Mouse (Mus musculus) kidney, adult 2 months (tissue): ENCODE data around the gene Il11ra1.
"Not testable (repeated sequence)": the region's sequence is repeated elsewhere in the genome, so short reads cannot be mapped to it uniquely, and the experiment has no call there.

Experiments used
- CTCF ChIP-seq: fragments of 200-500 bp; conservative IDR thresholded peaks from 2 replicates; pipeline ENCODE4 v1.5.1; 2011; ENCODE audit warnings: low read depth, mild to moderate bottlenecking, control low read depth, low read length, moderate library complexity, mixed read lengths; ENCODE audit not compliant: insufficient read depth, insufficient read length
- POLR2A ChIP-seq: fragments of 200-500 bp; IDR thresholded peaks from one replicate; pipeline ENCODE4 v1.6.1; 2011; ENCODE audit warnings: low read depth, low read length, control low read depth

DNA sequence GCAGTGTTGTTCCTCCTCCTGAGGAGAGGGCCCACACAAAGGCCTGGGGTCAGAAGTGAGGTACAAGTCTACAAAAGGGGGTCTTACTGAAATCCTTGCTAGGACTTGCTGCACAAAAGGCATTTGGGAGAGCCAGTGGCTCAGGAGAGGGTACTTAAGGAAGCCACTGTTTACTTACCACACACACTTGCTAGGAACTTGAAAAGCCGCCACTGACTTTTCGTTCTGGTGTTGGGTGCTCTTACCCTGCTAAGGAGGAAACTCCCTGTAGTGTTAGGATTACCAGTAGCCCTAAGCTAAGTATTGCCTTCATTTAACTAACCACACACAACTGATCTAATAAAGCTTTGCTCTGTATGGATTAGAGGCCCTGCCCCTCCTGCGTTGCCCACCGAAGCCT is 9.8 kb upstream of the Il11ra1 start:
- not testable (repeated sequence) for TF ChIP-seq POLR2A, CTCF
